Mouse (Mus musculus) stomach, postnatal 0 days (tissue): Measurements from ENCODE around the gene Pik3r2. TPM values are rescaled to one million over a fixed set of nuclear protein-coding genes. Genes with fewer than 3 reads are reported as not detected.
"Not testable (repeated sequence)": the region's sequence is repeated elsewhere in the genome, so short reads cannot be mapped to it uniquely, and the experiment has no call there.

Experiments used
- ATAC-seq: fragments of 200-750 bp; cut with Nextera tagmentation; 2 replicates; pipeline ENCODE4 v1.8.0; 2017; ENCODE audit not compliant: low FRiP score, low TSS enrichment
- DNase-seq: peaks from one replicate; pipeline ENCODE4 v3.0.0-alpha.2; 2016; ENCODE audit warnings: low spot score
- H3K27ac ChIP-seq: fragments of 300-500 bp; sonication (generic); replicated peaks from 2 replicates; pipeline ENCODE4 v1.5.1; 2014; ENCODE audit warnings: mild to moderate bottlenecking, control low read depth
- H3K27me3 ChIP-seq: fragments of 300-500 bp; sonication (generic); 2 replicates; pipeline ENCODE4 v1.6.1; 2014; ENCODE audit warnings: low read length; ENCODE audit not compliant: control insufficient read depth, insufficient read depth
- H3K36me3 ChIP-seq: fragments of 300-500 bp; sonication (generic); 2 replicates; pipeline ENCODE4 v1.6.1; 2014; ENCODE audit warnings: low read length, mixed read lengths; ENCODE audit not compliant: control insufficient read depth, insufficient read depth
- H3K4me1 ChIP-seq: fragments of 300-500 bp; sonication (generic); replicated peaks from 2 replicates; pipeline ENCODE4 v1.6.1; 2014; ENCODE audit warnings: antibody characterized with exemption; ENCODE audit not compliant: control insufficient read depth, insufficient read depth
- H3K4me2 ChIP-seq: fragments of 300-500 bp; sonication (generic); replicated peaks from 2 replicates; pipeline ENCODE4 v1.6.1; 2014; ENCODE audit warnings: low read depth, mild to moderate bottlenecking, control low read depth, moderate library complexity
- H3K4me3 ChIP-seq: fragments of 300-500 bp; sonication (generic); 2 replicates; pipeline ENCODE4 v1.5.1; 2014; ENCODE audit warnings: low read depth, low read length, control low read depth
- H3K9ac ChIP-seq: fragments of 300-500 bp; sonication (generic); 2 replicates; pipeline ENCODE4 v1.6.1; 2014; ENCODE audit warnings: mild to moderate bottlenecking, low read length, control low read depth, mixed read lengths
- H3K9me3 ChIP-seq: fragments of 300-500 bp; sonication (generic); 2 replicates; pipeline ENCODE4 v1.6.1; 2016; ENCODE audit warnings: low read length; ENCODE audit not compliant: control insufficient read depth
- CTCF ChIP-seq: IDR thresholded peaks from 2 replicates; pipeline ENCODE4 v1.5.1; 2016; ENCODE audit warnings: antibody characterized with exemption, low read depth, mild to moderate bottlenecking, moderate library complexity
- EP300 ChIP-seq: optimal IDR thresholded peaks from 2 replicates; pipeline ENCODE3; 2016; ENCODE audit warnings: antibody characterized with exemption
- WGBS: fragments of 180-500 bp; shearing (Covaris S2); extraction: QIAGEN DNeasy Blood & Tissue Kit; methylation state at CpG from one replicate; pipeline ENCODE4 v1.1.7; 2014; 5-methylcytosine and 5-hydroxymethylcytosine counted together
- polyA plus RNA-seq: library from polyadenylated mRNA; unstranded; fragments of >200 nt; fragmentation: Nextera tagmentation; extraction: Ambion mirVana; gene quantifications from 2 replicates; pipeline ENCODE4 v1.2.1, GENCODE M21; 2015

Gene Pik3r2
- 36.8 and 39.0 TPM in 2 replicates for polyA plus RNA-seq

DNA sequence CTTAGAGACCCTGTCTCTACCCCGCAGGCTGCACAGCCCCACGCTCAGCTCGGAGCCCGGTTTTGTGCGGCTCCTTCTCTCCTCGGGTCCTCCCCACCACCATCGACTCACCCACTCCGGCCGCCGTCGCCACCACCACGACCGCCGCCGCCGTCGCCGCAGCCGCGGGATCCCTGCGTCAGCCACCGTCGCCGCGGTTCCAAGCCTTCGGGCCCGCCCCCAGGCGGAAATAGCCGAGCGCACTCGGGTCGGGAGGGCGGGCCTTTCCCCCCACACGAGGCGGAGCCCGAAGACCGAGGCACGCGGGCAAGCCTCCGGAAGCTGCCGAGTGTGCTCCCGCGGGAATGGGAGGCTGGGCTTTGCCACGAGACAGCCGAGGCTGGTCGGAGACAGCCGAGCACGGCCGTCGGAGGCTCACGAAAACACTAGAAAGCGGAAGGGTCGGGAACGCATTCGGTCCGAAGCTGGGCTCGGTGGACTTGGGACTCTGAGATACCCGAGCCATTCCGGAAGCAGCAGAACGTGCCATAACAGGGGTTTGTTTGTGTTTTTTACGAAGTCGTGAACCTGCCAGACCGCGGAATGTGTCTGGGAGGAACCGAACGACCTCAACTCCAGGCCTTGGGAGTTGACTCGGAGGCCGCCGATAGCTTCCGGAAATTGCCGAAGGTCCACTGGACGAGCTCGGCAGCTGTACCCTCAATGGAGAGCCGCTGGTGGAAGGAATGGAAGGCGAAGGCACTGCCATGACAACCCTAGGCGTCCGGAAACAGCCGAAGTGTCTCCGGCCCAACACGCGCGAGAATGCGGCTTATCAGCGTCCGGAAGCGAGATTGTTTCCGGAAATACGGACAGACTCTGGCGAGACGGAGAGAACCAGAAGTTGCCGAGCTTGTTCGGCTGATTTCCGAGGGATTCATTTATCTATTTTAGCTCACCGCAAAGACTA is at the start of gene Pik3r2:
Gene Pik3r2 (minus strand): TSS at position 218 of the 949 bp plus-strand sequence.
- ATAC-seq (peak; percentile 91), DNase-seq (peak; percentile 98)
- H3K27me3 ChIP-seq, result no peaks in the 10 kb centered on the region
- peak within 1 kb of the TSS; percentile 85 for H3K4me3 ChIP-seq
- H3K4me2 ChIP-seq, result peak within 1 kb of the TSS; percentile 72
- peaks cover 20% of the 10 kb centered on the region for H3K4me1 ChIP-seq
- no peaks in the 10 kb centered on the region for H3K9me3 ChIP-seq
- peak within 1 kb of the TSS; percentile 99 for H3K27ac ChIP-seq
- TF ChIP-seq CTCF (peak; percentile 65), EP300 (peak; percentile 71)
- peaks cover 9% of the 10 kb centered on the region for H3K36me3 ChIP-seq
- peak within 1 kb of the TSS; percentile 98 for H3K9ac ChIP-seq
- under 1% methylated on average over 80 of the region's 94 CpGs for WGBS

DNA sequence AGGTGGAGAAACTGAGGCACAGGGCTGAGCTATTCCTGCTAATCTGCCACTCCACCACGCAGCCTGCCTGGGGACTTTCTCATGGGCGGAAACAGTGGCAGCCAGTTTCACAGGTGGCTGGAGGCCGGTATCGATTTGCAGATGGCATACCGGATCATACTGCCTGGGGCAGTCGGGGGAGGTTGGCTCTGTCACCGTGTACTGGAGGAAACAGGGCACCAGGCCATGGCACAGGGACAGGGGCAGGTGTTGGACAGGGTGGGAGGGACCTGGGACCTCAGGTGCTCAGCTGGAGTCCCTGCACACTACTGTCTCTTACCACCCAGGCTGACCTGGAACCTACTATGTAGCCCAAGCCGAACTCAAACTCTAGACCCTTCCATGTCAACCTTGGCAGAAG is 49.3 kb upstream of the Pik3r2 start:
- H3K4me3 ChIP-seq, result no peak overlapping the region
- ATAC-seq, result no peak
- 83% methylated on average over 8 of the region's 8 CpGs for WGBS

DNA sequence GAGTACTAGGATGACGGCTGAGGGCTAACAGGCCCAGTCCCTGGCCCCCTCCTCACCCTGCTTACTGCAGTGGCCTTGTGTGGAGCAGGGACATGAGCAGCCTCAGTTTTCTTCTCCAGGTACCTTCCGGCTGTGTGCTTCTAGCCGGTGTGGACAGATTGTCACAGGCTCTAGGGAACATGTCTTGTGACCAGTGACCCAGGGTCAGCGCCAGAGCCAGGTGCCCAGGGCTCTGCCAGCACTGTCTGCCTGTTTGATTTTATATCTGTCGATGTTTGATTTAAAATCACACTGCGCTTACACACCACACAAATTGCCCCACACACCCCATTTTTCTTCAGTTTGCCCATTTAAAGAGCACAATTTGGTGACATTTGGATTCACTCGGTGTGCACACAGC is 47.3 kb upstream of the Pik3r2 start:
- Histone ChIP-seq H3K4me3 (no peak overlapping the region), H3K4me1 (no peaks in the 10 kb centered on the region), H3K27ac (no peak overlapping the region), H3K4me2 (no peak overlapping the region), H3K36me3 (no peaks in the 10 kb centered on the region), H3K27me3 (no peaks in the 10 kb centered on the region), H3K9ac (no peak overlapping the region), H3K9me3 (no peaks in the 10 kb centered on the region)
- WGBS, result 80% methylated on average over 7 of the region's 7 CpGs
- ATAC-seq, result no peak
- DNase-seq, result no peak
- no peak for TF ChIP-seq CTCF
- TF ChIP-seq EP300, result no peak

More for the DNA sequence above, 49.3 kb upstream of the Pik3r2 start:
- Histone ChIP-seq H3K4me1 (no peaks in the 10 kb centered on the region), H3K27me3 (no peaks in the 10 kb centered on the region), H3K27ac (no peak overlapping the region), H3K9me3 (no peaks in the 10 kb centered on the region), H3K36me3 (no peaks in the 10 kb centered on the region), H3K9ac (no peak overlapping the region), H3K4me2 (no peak overlapping the region)
- TF ChIP-seq CTCF, result no peak
- no peak for TF ChIP-seq EP300
- no peak for DNase-seq

DNA sequence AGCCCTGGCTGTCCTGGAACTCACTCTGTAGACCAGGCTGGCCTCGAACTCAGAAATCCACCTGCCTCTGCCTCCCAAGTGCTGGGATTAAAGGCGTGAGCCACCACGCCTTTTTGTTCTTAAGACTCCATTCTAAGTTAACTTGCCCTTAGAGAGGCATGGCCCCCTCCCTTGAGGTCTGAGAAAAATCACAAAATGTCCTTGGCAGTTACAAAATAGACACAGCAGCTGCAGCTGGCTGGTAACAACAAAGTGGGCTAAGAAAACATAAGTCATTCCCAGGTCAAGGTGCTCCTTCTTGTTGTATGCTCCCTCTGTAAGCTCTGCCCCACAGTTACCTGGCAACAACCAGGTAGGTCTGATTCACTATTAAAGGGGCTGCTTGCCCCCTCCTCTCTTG is 46.1 kb upstream of the Pik3r2 start:
- H3K4me1 ChIP-seq, result not testable (repeated sequence)
- WGBS, result 88% methylated on average over 3 of the region's 3 CpGs

DNA sequence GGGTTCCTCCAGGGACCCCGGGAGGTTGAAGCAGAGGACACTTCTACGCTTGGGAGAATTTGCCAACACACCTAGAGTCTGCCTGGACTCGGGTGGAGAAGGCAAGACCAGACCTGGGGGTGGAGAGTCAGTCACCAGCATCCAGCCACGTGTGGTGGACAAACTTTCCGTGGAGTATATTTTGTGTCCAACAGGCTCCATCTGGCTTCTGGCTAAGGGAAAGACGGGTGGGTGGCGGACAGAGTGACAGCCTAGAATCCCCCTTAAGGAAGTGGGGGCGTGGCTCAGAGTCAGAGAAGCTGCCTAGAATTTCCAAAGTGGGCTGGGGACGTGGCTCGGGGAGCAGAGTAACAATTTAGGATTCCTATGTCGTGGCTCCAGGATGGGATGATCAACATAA is 45.5 kb upstream of the Pik3r2 start:
- Histone ChIP-seq H3K4me3 (no peak overlapping the region), H3K4me1 (no peaks in the 10 kb centered on the region), H3K27ac (no peak overlapping the region), H3K9ac (no peak overlapping the region), H3K36me3 (no peaks in the 10 kb centered on the region), H3K27me3 (no peaks in the 10 kb centered on the region), H3K9me3 (no peaks in the 10 kb centered on the region), H3K4me2 (no peak overlapping the region)
- no peak for TF ChIP-seq EP300
- 40% methylated on average over 11 of the region's 11 CpGs for WGBS
- ATAC-seq (no peak), DNase-seq (no peak)

More for the DNA sequence above, 46.1 kb upstream of the Pik3r2 start:
- not testable (repeated sequence) for H3K4me3 ChIP-seq, DNase-seq, H3K4me2 ChIP-seq, H3K27ac ChIP-seq, H3K9ac ChIP-seq, H3K27me3 ChIP-seq, H3K36me3 ChIP-seq, H3K9me3 ChIP-seq, ATAC-seq

DNA sequence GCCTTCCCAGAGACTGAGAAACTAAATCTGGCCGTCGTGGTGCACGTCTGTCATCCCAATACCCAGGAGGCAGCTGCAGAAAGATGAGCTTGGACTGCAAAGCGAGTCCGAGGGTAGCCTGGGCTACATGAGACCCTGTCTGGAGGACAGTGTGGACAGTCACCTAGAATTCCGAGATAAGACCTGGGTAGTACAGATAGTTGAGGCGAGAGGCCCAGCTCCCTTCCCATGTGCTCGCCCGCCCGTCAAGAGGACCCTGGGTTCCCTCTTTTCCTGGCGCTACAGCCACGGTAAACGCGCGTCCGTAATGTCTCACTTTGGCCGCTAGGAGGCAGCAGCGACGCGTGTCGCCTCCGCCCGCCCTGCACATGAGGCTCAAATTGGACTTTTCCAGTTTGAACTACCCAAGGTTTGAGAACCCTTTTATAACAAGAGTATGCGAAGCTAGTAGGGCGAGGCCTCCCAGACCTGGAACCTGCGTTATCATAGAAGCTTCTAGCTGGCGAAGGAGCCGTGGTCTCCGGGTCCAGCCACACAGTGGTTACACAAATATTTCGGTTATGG is 45.0 kb upstream of the Pik3r2 start:
- Histone ChIP-seq H3K4me3 (no peak overlapping the region), H3K4me2 (no peak overlapping the region), H3K36me3 (no peaks in the 10 kb centered on the region), H3K9me3 (no peaks in the 10 kb centered on the region), H3K9ac (no peak overlapping the region), H3K27me3 (no peaks in the 10 kb centered on the region), H3K4me1 (no peaks in the 10 kb centered on the region), H3K27ac (no peak overlapping the region)
- ATAC-seq (peak; percentile 27; the same call in 1 of the 2 replicates), DNase-seq (peak; percentile 76)
- WGBS, result 14% methylated on average over 30 of the region's 30 CpGs
- TF ChIP-seq EP300 (no peak), CTCF (peak; percentile 97)
